Mouse (Mus musculus): ENCODE data around the gene Gse1. TPM values are rescaled to one million over a fixed set of nuclear protein-coding genes. Genes with fewer than 3 reads are reported as not detected.

Gene Gse1
- polyA plus RNA-seq, 1 experiment, result 14.7 TPM

DNA sequence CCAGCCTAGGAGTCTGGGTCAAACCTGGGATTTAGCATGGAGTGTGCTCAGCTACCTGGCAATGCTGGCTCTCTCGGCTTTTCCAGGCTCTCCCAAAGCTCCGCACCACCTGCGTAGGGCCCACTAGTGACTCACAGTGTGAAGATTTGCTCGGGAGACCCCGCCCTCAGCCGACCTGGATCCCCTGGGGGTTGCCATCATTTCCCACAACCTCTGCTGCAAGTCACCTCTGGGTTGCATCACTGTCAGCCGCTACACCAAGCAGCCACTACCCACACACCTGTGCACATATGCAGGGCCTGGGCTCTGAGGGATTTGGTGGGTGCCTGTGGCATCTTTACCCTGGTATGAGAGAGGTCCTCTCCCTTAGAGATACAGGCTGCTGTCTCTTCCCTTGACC is 239.3 kb downstream of the Gse1 start:
- H3ac ChIP-seq (ENCODE audit: control insufficient read depth, insufficient read length), result no peak overlapping the region
- TF ChIP-seq MYOG (IDR thresholded peaks at IDR 0.05; ENCODE audit: control insufficient read depth in 1 of 3, insufficient read depth in 1 of 3, insufficient read length in 2 of 3, low read depth in 2 of 3) (no peak), MYOD1 (IDR thresholded peaks at IDR 0.05; ENCODE audit: control insufficient read depth in 1 of 3, insufficient read length in 2 of 3, low read depth in 2 of 3) (no peak), TCF3 (IDR thresholded peaks at IDR 0.05; ENCODE audit: insufficient read length, low read depth) (no peak), MAX (IDR thresholded peaks at IDR 0.05; ENCODE audit: low read depth) (no peak), CEBPB (IDR thresholded peaks at IDR 0.05; ENCODE audit: insufficient read depth, poor library complexity, severe bottlenecking) (no peak), E2F4 (IDR thresholded peaks at IDR 0.05; ENCODE audit: insufficient read depth) (no peak), POLR2AphosphoS2 (IDR thresholded peaks at IDR 0.05; ENCODE audit: insufficient read length, low read depth) (no peak), POLR2A (IDR thresholded peaks at IDR 0.05; ENCODE audit: insufficient read length, low read depth) (no peak), TCF12 (IDR thresholded peaks at IDR 0.05; ENCODE audit: insufficient read depth, poor library complexity, severe bottlenecking) (no peak), REST (IDR thresholded peaks at IDR 0.05; ENCODE audit: insufficient read depth, insufficient read length) (no peak), USF1 (IDR thresholded peaks at IDR 0.05; ENCODE audit: low read depth) (no peak), SRF (IDR thresholded peaks at IDR 0.05; ENCODE audit: control insufficient read depth, insufficient read length, low read depth) (no peak)
- H3K4me3 ChIP-seq, result no peak overlapping the region
- no peaks in the 10 kb centered on the region for H3K27me3 ChIP-seq (ENCODE audit: control insufficient read depth, insufficient read depth, insufficient read length)
- no peaks in the 10 kb centered on the region for H3K36me3 ChIP-seq (ENCODE audit: control insufficient read depth, insufficient read depth)
- no peak overlapping the region for H3K4me2 ChIP-seq (ENCODE audit: low read depth)
- H3K79me2 ChIP-seq (ENCODE audit: control insufficient read depth, insufficient read depth), result no peaks in the 10 kb centered on the region

DNA sequence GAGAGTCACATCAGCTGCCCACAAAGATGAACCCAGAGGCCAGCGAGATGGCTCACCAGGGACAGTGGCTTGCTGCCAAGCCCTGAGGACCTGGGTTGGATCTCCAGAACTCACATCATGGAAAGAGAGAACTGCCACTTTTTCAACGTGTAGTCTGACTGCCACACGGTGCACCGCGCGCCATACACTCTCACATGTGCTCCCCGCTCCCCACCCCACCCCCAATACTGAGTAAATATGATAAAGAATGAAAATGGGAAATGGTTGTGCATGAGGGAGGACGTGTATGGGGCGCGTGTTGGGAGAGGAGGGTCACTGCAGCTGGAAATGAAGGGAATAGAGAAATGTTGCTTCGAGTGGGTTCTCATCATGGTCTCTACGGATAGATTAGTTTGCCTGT is 241.9 kb downstream of the Gse1 start:
- no peaks in the 10 kb centered on the region for H3K79me2 ChIP-seq (ENCODE audit: control insufficient read depth, insufficient read depth)
- TF ChIP-seq E2F4 (IDR thresholded peaks at IDR 0.05; ENCODE audit: insufficient read depth), result no peak
- no peak for TF ChIP-seq POLR2A (IDR thresholded peaks at IDR 0.05; ENCODE audit: insufficient read length, low read depth)
- TF ChIP-seq MYOD1 (IDR thresholded peaks at IDR 0.05; ENCODE audit: control insufficient read depth in 1 of 3, insufficient read length in 2 of 3, low read depth in 2 of 3), result no peak
- TF ChIP-seq CEBPB (IDR thresholded peaks at IDR 0.05; ENCODE audit: insufficient read depth, poor library complexity, severe bottlenecking), result no peak
- TF ChIP-seq TCF12 (IDR thresholded peaks at IDR 0.05; ENCODE audit: insufficient read depth, poor library complexity, severe bottlenecking), result no peak
- TF ChIP-seq REST (IDR thresholded peaks at IDR 0.05; ENCODE audit: insufficient read depth, insufficient read length), result no peak
- TF ChIP-seq SRF (IDR thresholded peaks at IDR 0.05; ENCODE audit: control insufficient read depth, insufficient read length, low read depth), result no peak
- no peak overlapping the region for H3K4me2 ChIP-seq (ENCODE audit: low read depth)
- no peak overlapping the region for H3ac ChIP-seq (ENCODE audit: control insufficient read depth, insufficient read length)
- no peaks in the 10 kb centered on the region for H3K36me3 ChIP-seq (ENCODE audit: control insufficient read depth, insufficient read depth)
- no peak overlapping the region for H3K4me3 ChIP-seq
- no peaks in the 10 kb centered on the region for H3K27me3 ChIP-seq (ENCODE audit: control insufficient read depth, insufficient read depth, insufficient read length)

DNA sequence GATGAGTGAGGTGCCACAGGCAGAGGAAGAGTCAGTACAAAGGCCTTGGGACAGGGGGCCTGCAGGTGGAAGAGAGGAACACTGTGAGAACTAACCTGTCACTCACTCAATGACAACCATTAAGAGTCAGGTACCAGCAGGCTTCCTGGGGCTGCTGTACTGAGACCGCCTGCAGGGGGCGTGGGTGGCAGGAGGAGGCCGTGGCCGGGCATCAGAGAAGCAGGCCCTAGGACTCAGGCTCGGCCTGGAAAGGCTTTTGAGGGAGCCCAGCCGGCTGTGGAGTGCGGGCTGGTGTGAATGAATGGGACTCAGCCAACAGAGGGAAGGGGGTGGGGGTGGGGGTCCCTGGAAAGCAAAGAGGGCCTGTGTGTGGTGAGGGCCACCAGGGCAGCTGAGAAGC is 242.9 kb downstream of the Gse1 start:
- Histone ChIP-seq H3K4me3 (no peak overlapping the region), H3K36me3 (ENCODE audit: control insufficient read depth, insufficient read depth) (no peaks in the 10 kb centered on the region), H3ac (ENCODE audit: control insufficient read depth, insufficient read length) (no peak overlapping the region), H3K79me2 (ENCODE audit: control insufficient read depth, insufficient read depth) (no peaks in the 10 kb centered on the region), H3K4me2 (ENCODE audit: low read depth) (no peak overlapping the region), H3K27me3 (ENCODE audit: control insufficient read depth, insufficient read depth, insufficient read length) (no peaks in the 10 kb centered on the region)
- TF ChIP-seq REST (IDR thresholded peaks at IDR 0.05; ENCODE audit: insufficient read depth, insufficient read length) (no peak), POLR2A (IDR thresholded peaks at IDR 0.05; ENCODE audit: insufficient read length, low read depth) (no peak), SRF (IDR thresholded peaks at IDR 0.05; ENCODE audit: control insufficient read depth, insufficient read length, low read depth) (no peak), MYOG (IDR thresholded peaks at IDR 0.05; ENCODE audit: control insufficient read depth in 1 of 3, insufficient read depth in 1 of 3, insufficient read length in 2 of 3, low read depth in 2 of 3) (peak in 1 of 3 experiments; percentile 16), USF1 (IDR thresholded peaks at IDR 0.05; ENCODE audit: low read depth) (no peak), MAX (IDR thresholded peaks at IDR 0.05; ENCODE audit: low read depth) (no peak), CEBPB (IDR thresholded peaks at IDR 0.05; ENCODE audit: insufficient read depth, poor library complexity, severe bottlenecking) (no peak), E2F4 (IDR thresholded peaks at IDR 0.05; ENCODE audit: insufficient read depth) (no peak)

DNA sequence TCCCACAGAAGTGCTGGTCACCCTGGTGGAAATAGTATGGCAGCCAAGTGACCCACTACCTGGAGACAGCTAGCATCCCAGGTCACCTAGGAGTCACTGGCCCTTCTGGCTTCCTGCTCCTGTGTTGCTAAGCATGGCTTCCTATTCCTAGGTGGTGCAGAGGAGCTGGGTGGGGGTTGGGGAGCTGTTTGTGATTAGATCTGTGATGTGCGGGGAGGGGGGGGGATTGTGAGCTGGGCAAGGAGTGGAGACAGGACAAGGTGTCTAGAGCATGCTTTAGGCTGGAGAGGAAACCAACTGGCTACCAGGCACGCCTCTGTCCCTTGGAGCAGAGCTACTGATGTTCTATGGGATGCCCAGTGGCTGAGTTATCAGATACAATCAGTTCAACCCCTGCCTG is 243.5 kb downstream of the Gse1 start:
- Histone ChIP-seq H3K36me3 (ENCODE audit: control insufficient read depth, insufficient read depth) (no peaks in the 10 kb centered on the region), H3K4me2 (ENCODE audit: low read depth) (no peak overlapping the region), H3K27me3 (ENCODE audit: control insufficient read depth, insufficient read depth, insufficient read length) (no peaks in the 10 kb centered on the region), H3ac (ENCODE audit: control insufficient read depth, insufficient read length) (no peak overlapping the region), H3K79me2 (ENCODE audit: control insufficient read depth, insufficient read depth) (no peaks in the 10 kb centered on the region), H3K4me3 (no peak overlapping the region)
- no peak for TF ChIP-seq SRF (IDR thresholded peaks at IDR 0.05; ENCODE audit: control insufficient read depth, insufficient read length, low read depth)
- no peak for TF ChIP-seq MAX (IDR thresholded peaks at IDR 0.05; ENCODE audit: low read depth)
- TF ChIP-seq TCF12 (IDR thresholded peaks at IDR 0.05; ENCODE audit: insufficient read depth, poor library complexity, severe bottlenecking), result no peak
- no peak for TF ChIP-seq TCF3 (IDR thresholded peaks at IDR 0.05; ENCODE audit: insufficient read length, low read depth)
- TF ChIP-seq MYOG (IDR thresholded peaks at IDR 0.05; ENCODE audit: control insufficient read depth in 1 of 3, insufficient read depth in 1 of 3, insufficient read length in 2 of 3, low read depth in 2 of 3), result no peak
- TF ChIP-seq CEBPB (IDR thresholded peaks at IDR 0.05; ENCODE audit: insufficient read depth, poor library complexity, severe bottlenecking), result no peak
- no peak for TF ChIP-seq REST (IDR thresholded peaks at IDR 0.05; ENCODE audit: insufficient read depth, insufficient read length)
- TF ChIP-seq E2F4 (IDR thresholded peaks at IDR 0.05; ENCODE audit: insufficient read depth), result no peak
- TF ChIP-seq MYOD1 (IDR thresholded peaks at IDR 0.05; ENCODE audit: control insufficient read depth in 1 of 3, insufficient read length in 2 of 3, low read depth in 2 of 3), result no peak
- no peak for TF ChIP-seq USF1 (IDR thresholded peaks at IDR 0.05; ENCODE audit: low read depth)
- TF ChIP-seq POLR2A (IDR thresholded peaks at IDR 0.05; ENCODE audit: insufficient read length, low read depth), result no peak
- no peak for TF ChIP-seq POLR2AphosphoS2 (IDR thresholded peaks at IDR 0.05; ENCODE audit: insufficient read length, low read depth)

DNA sequence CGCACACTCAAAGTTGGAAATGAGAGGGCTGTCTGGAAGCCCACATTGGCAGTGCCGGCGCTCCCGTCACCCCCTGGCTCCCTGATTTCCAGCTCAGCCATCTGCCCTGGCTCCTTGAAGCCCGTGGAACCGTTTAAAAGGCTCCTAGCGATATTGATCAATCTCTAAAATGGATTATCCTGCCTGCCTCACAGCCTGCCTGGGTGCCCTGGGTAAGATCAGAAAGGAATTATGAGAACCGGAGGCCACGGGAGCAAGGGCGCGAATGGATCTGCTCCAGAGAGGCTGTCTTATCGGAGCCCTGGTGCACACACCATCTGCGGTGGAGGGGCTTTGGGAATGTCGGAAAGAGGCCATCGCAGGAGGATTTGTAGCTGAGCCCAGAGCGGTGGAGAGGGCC is 244.0 kb downstream of the Gse1 start:
- no peak overlapping the region for H3ac ChIP-seq (ENCODE audit: control insufficient read depth, insufficient read length)
- H3K4me3 ChIP-seq, result no peak overlapping the region
- H3K36me3 ChIP-seq (ENCODE audit: control insufficient read depth, insufficient read depth), result no peaks in the 10 kb centered on the region
- no peaks in the 10 kb centered on the region for H3K27me3 ChIP-seq (ENCODE audit: control insufficient read depth, insufficient read depth, insufficient read length)
- TF ChIP-seq MAX (IDR thresholded peaks at IDR 0.05; ENCODE audit: low read depth) (no peak), MYOD1 (IDR thresholded peaks at IDR 0.05; ENCODE audit: control insufficient read depth in 1 of 3, insufficient read length in 2 of 3, low read depth in 2 of 3) (no peak), MYOG (IDR thresholded peaks at IDR 0.05; ENCODE audit: control insufficient read depth in 1 of 3, insufficient read depth in 1 of 3, insufficient read length in 2 of 3, low read depth in 2 of 3) (no peak), SRF (IDR thresholded peaks at IDR 0.05; ENCODE audit: control insufficient read depth, insufficient read length, low read depth) (no peak), TCF12 (IDR thresholded peaks at IDR 0.05; ENCODE audit: insufficient read depth, poor library complexity, severe bottlenecking) (no peak), TCF3 (IDR thresholded peaks at IDR 0.05; ENCODE audit: insufficient read length, low read depth) (no peak), POLR2AphosphoS2 (IDR thresholded peaks at IDR 0.05; ENCODE audit: insufficient read length, low read depth) (no peak), E2F4 (IDR thresholded peaks at IDR 0.05; ENCODE audit: insufficient read depth) (no peak), USF1 (IDR thresholded peaks at IDR 0.05; ENCODE audit: low read depth) (no peak), REST (IDR thresholded peaks at IDR 0.05; ENCODE audit: insufficient read depth, insufficient read length) (no peak), CEBPB (IDR thresholded peaks at IDR 0.05; ENCODE audit: insufficient read depth, poor library complexity, severe bottlenecking) (no peak), POLR2A (IDR thresholded peaks at IDR 0.05; ENCODE audit: insufficient read length, low read depth) (no peak)
- no peaks in the 10 kb centered on the region for H3K79me2 ChIP-seq (ENCODE audit: control insufficient read depth, insufficient read depth)
- no peak overlapping the region for H3K4me2 ChIP-seq (ENCODE audit: low read depth)

All from myocyte (in vitro differentiated cells).